Mouse (Mus musculus): Measurements from ENCODE around the gene Unc13d. TPM values are rescaled to one million over a fixed set of nuclear protein-coding genes. Genes with fewer than 3 reads are reported as not detected.
"Not testable (repeated sequence)": the region's sequence is repeated elsewhere in the genome, so short reads cannot be mapped to it uniquely, and the experiment has no call there.

Gene Unc13d
- polyA plus RNA-seq, 1 experiment from 2014 or later = 14.9 TPM

DNA sequence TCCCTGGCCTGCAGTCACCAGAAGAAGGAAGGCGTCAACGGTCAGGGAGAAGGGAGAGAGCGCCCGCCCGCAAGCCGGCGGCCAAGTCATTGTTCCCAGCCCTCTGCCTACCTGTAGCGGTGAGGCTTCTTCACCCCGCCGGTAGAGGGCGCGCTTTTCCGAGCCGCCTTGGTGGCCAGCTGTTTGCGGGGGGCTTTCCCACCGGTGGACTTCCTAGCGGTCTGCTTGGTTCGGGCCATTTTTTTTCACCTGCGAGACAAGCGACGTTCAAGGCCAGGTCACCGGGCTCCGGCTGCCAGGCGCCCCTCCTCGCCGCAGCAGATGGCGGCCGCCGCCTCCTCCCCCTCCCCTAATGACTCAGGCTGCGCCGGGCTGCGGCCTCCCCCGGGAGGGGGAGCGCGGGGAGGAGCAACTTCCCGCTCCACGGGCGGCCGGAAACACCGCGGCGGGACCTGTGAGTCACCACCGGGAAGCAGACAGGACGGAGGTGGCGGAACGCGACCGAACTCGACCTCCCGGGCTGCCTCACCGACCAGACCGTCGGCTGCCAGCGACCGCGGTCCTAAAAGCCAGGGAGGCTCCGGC is 53.9 kb downstream of the Unc13d start:
- under 1% methylated on average over 54 of the region's 57 CpGs for WGBS
- ATAC-seq = peak; percentile 68
- H3K4me3 ChIP-seq (ENCODE audit: low read depth, low read length) = peak overlapping the region; percentile 91
- H3K36me3 ChIP-seq (ENCODE audit: insufficient read depth, low read length) = peaks cover 10% of the 10 kb centered on the region
- H3K4me1 ChIP-seq (ENCODE audit: insufficient read depth, low read depth, low read length) = no peaks in the 10 kb centered on the region; the same call in 1 of the 2 replicates
- peak overlapping the region; percentile 44 for H3K4me2 ChIP-seq (replicated peaks; ENCODE audit: low read depth, low read length)
- H3K9me3 ChIP-seq (ENCODE audit: low read length) = no peaks in the 10 kb centered on the region
- DNase-seq (ENCODE audit: low spot score) = no peak
- H3K27ac ChIP-seq (ENCODE audit: low read length) = peak overlapping the region; percentile 99
- peak overlapping the region; percentile 99 for H3K9ac ChIP-seq (replicated peaks; ENCODE audit: low read depth)
- TF ChIP-seq CTCF (IDR thresholded peaks at IDR 0.05) (peak; percentile 82), EP300 (IDR thresholded peaks at IDR 0.05) (no peak)
- H3K27me3 ChIP-seq (replicated peaks; ENCODE audit: insufficient read depth, low read length) = no peaks in the 10 kb centered on the region

DNA sequence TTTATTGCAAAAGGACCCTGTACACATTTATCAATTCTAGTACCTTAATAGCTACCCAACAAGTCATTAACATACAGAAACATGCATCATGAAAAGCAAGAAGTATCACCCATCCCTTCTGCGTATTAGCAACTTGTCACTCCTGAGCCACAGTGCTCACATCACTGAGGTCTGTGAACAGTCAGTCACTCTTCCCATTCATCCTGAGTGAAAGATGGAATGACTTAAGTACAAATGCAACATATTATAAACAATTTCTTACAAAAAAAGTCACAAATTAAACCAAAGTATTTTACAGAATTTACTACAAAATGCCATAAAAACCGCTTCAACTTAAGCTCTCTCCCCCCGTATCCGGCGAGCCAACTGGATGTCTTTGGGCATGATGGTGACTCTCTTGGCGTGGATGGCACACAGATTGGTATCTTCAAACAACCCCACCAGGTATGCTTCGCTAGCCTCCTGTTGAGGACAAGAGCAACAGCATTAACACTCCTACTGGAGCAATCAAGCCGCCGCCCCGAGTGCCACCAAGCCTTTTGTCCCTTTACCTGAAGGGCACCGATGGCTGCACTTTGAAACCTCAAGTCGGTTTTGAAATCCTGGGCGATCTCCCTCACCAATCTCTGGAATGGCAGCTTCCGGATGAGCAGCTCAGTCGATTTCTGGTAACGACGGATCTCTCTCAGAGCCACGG is 54.5 kb downstream of the Unc13d start:
- ATAC-seq; H3K9me3 ChIP-seq (ENCODE audit: low read length); H3K4me1 ChIP-seq (ENCODE audit: insufficient read depth, low read depth, low read length); H3K27me3 ChIP-seq (replicated peaks; ENCODE audit: insufficient read depth, low read length); DNase-seq (ENCODE audit: low spot score): not testable (repeated sequence)
- Histone ChIP-seq H3K27ac (ENCODE audit: low read length) (peak overlapping the region; percentile 99), H3K4me2 (replicated peaks; ENCODE audit: low read depth, low read length) (peak overlapping the region; percentile 44), H3K9ac (replicated peaks; ENCODE audit: low read depth) (peak overlapping the region; percentile 99), H3K36me3 (ENCODE audit: insufficient read depth, low read length) (peaks cover 10% of the 10 kb centered on the region), H3K4me3 (ENCODE audit: low read depth, low read length) (peak overlapping the region; percentile 91)
- WGBS = 1% methylated on average over 18 of the region's 18 CpGs

DNA sequence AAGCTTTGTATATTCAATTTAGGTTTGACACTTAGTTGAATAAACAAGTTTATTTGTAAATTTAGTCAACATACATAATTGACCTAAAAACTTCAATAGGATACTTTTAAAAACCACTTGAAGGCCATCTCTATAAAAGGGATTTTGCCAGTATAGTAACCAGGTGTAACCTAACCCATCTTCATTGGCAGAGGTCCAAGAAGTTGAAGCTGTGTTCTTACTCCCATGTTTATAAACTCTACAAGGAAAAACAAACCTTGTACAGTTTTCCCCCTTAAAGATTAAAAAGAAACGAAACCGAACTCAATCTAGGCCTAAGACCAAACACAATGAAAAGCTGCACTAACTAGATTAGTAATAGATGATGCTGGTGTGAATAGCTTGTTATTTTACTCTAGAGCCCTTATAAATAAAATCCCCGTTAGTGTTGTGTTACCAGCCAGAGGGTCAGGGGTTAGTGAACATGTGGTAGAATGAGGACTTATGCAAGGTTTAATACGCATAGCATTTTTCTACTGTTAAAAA is 55.4 kb downstream of the Unc13d start:
- H3K36me3 ChIP-seq (ENCODE audit: insufficient read depth, low read length) = peaks cover 10% of the 10 kb centered on the region
- no peak overlapping the region for H3K27ac ChIP-seq (ENCODE audit: low read length)
- peak overlapping the region; percentile 32; the same call in 1 of the 2 replicates for H3K9ac ChIP-seq (replicated peaks; ENCODE audit: low read depth)
- no peak for ATAC-seq
- H3K4me1 ChIP-seq (ENCODE audit: insufficient read depth, low read depth, low read length) = no peaks in the 10 kb centered on the region; the same call in 1 of the 2 replicates
- H3K4me2 ChIP-seq (replicated peaks; ENCODE audit: low read depth, low read length) = peak overlapping the region; percentile 70
- 28% methylated on average over 4 of the region's 4 CpGs for WGBS
- peak overlapping the region; percentile 43 for H3K4me3 ChIP-seq (ENCODE audit: low read depth, low read length)
- TF ChIP-seq EP300 (IDR thresholded peaks at IDR 0.05) (no peak), CTCF (IDR thresholded peaks at IDR 0.05) (no peak)
- no peaks in the 10 kb centered on the region for H3K27me3 ChIP-seq (replicated peaks; ENCODE audit: insufficient read depth, low read length)
- H3K9me3 ChIP-seq (ENCODE audit: low read length) = no peaks in the 10 kb centered on the region
- no peak for DNase-seq (ENCODE audit: low spot score)

DNA sequence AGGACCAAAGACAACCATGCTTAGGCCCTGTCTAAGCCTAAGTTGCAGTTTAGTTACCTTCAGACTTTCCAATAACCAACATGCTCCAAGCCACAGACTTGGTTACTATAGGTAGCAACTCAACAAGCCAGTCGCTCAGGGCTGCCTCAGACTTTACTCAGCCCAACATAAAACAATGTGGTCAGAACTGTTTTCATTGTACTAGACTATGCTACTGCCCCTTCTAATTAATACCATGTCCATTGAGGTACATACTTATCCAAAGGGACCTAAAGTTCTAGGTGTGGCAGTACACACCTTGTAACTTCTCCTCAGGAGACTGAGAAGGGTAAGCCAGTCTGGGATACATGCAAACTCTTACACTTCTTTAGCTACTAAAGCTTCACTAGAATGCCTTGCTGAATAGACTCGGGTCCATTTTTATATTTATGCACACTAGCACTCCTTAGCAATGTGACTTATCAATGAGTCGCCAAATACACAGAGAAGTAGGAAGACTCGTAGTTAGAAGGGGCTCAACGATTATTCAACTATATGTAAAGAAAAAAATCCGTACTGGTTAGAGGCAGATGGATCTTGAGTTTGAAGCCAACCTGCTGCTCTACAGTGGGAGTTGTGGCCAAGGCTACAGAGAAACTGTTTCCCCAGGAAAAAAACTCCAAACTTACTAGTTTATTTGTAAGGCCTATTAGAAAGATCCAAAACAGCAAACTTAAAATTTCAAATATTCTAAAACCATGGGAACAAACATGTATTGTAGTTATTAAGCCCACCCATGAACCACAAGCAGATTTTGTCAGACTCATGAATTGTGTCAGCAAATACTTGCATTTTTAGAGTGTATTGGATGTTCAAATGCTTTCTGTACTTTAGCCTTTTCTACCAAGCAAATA is 56.2 kb downstream of the Unc13d start:
- Histone ChIP-seq H3K9me3 (ENCODE audit: low read length) (no peaks in the 10 kb centered on the region), H3K4me3 (ENCODE audit: low read depth, low read length) (peak overlapping the region; percentile 43; the same call in 1 of the 2 replicates), H3K4me1 (ENCODE audit: insufficient read depth, low read depth, low read length) (no peaks in the 10 kb centered on the region; the same call in 1 of the 2 replicates), H3K36me3 (ENCODE audit: insufficient read depth, low read length) (peaks cover 10% of the 10 kb centered on the region), H3K27me3 (replicated peaks; ENCODE audit: insufficient read depth, low read length) (no peaks in the 10 kb centered on the region), H3K4me2 (replicated peaks; ENCODE audit: low read depth, low read length) (peak overlapping the region; percentile 70), H3K27ac (ENCODE audit: low read length) (0 out of 2 replicates have a peak overlapping the region, but pooled peaks have one; percentile 12), H3K9ac (replicated peaks; ENCODE audit: low read depth) (no peak overlapping the region)
- 54% methylated on average over 6 of the region's 6 CpGs for WGBS
- TF ChIP-seq CTCF (IDR thresholded peaks at IDR 0.05) = no peak
- no peak for TF ChIP-seq EP300 (IDR thresholded peaks at IDR 0.05)
- DNase-seq (ENCODE audit: low spot score) = no peak
- ATAC-seq = no peak

DNA sequence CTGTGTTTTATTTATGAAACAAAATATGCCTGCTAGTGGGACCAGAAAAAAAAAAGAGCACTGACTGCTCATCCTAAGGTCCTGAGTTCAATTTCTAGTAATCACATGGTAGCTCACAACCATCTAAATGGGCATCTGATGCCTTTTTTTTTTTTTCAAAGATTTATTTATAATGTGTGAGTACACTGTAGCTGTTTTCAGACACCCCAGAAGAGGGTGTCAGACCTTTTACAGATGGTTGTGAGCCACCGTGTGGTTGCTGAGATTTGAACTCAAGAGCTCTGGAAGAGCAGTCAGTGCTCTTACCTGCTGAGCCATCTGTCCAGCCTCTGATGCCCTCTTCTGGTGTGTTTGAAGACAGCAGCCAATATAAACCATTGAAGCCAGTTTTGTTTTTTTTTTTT is 57.2 kb downstream of the Unc13d start:
- Histone ChIP-seq H3K4me3 (ENCODE audit: low read depth, low read length) (no peak overlapping the region), H3K27ac (ENCODE audit: low read length) (no peak overlapping the region), H3K36me3 (ENCODE audit: insufficient read depth, low read length) (peaks cover 10% of the 10 kb centered on the region), H3K4me1 (ENCODE audit: insufficient read depth, low read depth, low read length) (no peaks in the 10 kb centered on the region; the same call in 1 of the 2 replicates), H3K4me2 (replicated peaks; ENCODE audit: low read depth, low read length) (no peak overlapping the region), H3K9ac (replicated peaks; ENCODE audit: low read depth) (no peak overlapping the region), H3K9me3 (ENCODE audit: low read length) (no peaks in the 10 kb centered on the region), H3K27me3 (replicated peaks; ENCODE audit: insufficient read depth, low read length) (no peaks in the 10 kb centered on the region)
- ATAC-seq (no peak), DNase-seq (ENCODE audit: low spot score) (peak; percentile 54)
- WGBS = 10% methylated on average over 1 of the region's 1 CpGs
- TF ChIP-seq CTCF (IDR thresholded peaks at IDR 0.05) (peak; percentile 49), EP300 (IDR thresholded peaks at IDR 0.05) (no peak)
